Mouse (Mus musculus) thymus, postnatal 10 days (tissue): ENCODE results near the gene Fam198a.

Source experiments
- DNase-seq, 2 experiments: peaks; one replicate each; pipeline ENCODE4 v3.0.0; 2021; ENCODE audit warnings: low spot score in 2 of 2

Fam198a gene

DNA sequence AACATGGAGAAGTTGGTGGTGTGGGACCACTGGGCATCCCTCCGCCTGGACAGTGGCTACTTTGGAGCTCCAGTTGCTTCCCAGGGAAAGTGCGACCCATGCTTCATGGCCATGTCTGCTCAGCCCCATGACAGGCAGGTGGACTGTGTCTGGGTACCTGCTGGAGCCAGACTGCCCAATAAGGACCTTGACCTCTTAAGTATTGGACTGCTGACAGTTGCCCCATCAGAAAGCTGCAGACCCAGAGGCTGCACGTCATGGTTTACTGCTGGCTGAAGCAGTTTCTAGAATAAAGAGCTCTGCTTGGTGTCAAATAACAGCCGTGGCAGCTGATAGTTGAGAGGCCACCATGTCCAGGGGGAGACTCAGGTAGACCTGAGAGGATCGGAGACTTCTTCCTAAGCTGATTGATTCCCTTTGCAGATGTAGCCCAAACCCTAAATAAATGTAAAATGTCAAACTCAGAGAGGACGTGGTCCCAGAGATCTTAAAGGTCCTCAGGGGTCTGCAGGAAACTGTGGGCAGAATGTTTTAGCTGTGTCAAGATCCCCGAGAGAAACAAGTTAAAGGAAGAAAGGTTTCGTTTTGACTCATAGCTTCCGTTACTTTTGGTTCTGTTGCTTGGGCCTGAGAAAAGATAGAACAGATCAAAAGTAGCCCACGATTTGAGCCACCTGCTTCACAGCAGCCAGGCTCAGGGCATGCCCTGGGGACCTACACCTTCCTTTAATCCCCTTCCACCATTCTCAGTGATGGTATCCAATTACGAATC lies 24.0 kb upstream of the Fam198a start:
- no peak for DNase-seq

DNA sequence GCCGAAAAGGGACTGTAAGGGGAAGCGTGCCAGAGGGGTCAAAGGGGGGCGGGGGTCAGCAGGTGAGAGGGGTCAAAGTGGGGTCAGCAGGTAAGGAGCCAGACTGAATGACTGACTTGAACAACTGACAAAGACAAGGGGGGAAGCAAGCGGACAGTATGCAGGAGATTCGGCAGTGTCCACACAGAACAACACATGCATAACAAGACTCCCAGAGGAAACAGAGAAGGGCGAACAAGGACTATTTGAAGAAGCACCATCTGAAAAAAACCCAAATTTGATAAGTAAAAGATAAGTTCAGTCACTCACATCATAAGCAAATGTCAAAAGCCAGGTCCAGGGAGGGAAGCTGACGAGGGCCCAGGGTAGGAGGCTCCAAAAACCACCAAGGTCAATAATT lies 23.1 kb upstream of the Fam198a start:
- no peak for DNase-seq

DNA sequence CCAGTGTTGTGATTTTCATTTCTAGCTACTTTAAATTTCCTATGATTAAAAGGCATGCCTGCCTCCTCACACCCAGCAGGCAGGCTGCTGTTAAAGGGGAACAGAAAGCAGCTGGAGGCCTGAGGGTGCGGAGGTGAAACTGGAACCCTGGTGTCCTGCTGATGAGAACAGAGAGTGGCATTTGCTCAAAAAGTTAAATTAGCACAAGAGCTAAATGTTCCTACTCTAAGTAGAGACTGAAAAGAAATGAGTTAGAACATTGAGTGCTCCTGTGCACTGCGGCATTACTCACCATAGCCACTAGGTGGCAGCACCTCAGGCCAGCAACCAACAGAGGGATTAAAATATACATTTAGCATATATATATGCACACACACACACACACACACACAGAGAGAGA lies 22.3 kb upstream of the Fam198a start:
- peak in 1 of 2 experiments; percentile 56 for DNase-seq

DNA sequence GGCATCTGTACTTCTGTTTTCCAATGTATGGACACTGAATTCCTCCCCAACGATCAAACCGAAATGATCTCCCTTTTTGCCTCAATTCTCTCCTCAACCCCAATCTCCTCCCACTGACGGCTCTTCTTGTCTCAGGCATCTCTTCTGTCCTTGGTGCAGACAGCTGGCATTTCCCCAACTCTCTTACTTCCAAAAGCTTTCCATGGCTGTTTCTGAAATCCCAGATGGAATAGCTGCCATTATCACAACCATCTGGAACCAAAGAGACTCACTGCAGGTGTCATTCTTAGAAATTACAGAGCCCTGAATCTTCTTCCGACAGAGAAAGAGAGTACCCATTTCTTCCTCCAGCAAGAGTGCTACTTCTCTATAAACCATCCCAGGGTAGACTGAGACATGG lies 15.9 kb upstream of the Fam198a start:
- DNase-seq: no peak

DNA sequence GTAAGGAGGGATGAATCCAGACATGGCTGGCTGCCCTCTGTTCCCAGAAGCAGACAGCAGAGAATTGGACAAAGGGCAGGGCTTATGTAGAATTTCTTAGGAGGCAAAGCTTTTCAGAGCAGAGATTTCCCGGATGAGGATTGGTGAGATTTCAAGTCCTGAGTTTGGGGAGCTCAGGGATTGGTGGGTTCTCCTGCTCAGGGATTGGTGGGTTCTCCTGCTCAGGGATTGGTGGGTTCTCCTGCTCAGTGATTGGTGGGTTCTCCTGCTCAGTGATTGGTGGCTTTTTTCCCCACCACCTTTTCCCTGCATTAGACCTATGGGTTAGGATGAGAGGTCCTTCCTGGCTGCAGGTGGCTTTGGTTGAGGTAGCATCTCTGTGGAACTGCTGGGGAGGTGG lies 13.8 kb upstream of the Fam198a start:
- no peak for DNase-seq

DNA sequence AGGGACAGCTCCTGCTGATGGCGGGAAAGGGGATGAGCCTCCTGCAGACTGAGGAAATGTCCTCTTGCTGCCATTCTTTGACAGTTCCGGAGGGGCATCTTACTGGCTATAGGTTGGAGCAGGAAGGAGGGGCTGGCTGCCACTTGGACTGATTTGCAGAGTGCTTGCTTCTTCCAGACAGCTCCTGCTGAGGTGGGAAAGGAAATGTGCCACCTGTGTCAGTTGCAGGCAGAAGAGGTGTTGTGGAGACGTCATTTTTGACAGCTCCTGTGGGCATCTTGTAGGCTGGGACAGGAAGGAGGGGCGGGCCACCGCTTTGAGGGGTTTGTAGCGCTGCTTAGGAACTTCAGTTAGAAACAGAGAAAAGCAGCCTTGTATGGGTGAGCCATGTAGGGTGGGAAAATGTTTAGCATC lies 13.3 kb upstream of the Fam198a start:
- peak; percentile 13 to 27 for DNase-seq

DNA sequence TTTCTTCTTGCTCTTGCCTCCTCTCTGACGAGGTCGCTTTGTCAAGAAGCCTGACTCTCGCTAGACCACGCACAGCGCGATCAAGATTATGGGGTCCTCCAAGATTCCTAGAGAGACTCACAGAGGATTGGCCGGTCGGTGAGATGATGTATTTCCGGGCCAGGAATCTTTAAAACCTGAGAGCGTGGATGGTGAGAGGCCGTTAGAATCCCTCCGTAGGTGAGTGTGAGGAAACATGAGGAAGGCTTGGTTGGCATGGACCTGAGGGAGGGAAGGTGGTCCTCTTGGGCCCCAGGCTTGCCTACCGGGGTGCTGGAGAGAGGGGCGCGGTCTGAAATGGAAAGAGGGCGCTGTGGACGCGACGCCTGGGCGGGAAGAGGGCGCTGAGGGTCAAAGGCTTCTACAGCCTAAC lies 12.8 kb upstream of the Fam198a start:
- DNase-seq: no peak

DNA sequence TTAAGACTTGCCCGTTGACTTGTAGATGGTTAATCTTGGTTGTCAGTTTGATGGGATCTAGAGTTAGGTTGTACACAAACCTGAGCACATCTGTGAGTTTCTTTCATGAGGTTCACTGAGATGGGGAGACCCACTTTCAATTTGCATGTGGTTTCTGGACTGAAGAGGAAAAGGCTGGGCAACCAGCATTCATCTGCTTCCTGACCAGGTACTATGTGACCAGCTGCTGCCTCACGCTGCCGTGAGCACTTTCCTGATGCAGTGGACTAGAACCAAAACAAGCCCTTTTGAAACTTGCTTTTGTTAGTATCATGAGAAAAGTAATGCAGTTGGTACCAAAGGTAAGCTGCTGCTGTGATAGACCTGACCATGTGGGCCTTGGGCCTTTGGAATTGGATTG lies 7.8 kb upstream of the Fam198a start:
- DNase-seq: no peak

DNA sequence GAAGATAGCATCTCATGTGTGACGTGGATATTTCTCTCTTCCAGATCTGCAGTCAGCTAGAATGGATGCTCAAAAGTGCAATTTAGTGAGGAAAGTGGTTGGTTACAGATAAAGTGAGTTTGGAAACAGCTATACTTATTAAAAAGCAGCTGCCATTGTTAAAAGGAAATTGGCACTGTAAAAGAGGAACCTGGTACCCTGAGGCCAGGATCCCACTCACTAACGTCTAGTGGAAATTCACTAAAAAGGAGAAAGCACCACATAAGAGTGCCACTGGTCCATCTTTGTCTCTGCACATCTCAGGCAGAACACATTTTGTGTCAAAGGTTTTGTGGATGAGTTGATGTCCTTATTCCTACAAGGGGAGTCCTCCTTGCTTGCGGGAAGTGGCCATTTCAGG lies 7.2 kb upstream of the Fam198a start:
- DNase-seq: no peak

DNA sequence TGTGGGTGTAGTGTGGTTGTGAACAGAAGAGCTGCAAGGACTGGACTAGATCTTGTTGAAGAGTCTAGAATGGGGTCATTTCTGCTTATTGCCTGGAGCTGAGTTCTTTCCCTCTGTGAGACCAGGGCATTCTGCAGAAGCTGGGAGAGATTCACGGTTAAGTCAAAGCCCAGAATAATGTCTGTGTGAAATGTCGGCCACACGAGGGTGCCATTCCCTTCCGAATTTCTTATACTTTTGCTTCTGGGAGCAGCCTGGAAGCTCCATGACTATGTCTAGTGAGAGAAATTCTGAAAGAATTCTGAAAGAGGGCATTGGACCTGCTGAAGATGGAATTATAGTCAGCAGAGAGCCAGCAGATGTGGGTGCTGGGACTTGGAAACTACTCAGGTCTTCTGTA lies 3.0 kb upstream of the Fam198a start:
- no peak for DNase-seq

DNA sequence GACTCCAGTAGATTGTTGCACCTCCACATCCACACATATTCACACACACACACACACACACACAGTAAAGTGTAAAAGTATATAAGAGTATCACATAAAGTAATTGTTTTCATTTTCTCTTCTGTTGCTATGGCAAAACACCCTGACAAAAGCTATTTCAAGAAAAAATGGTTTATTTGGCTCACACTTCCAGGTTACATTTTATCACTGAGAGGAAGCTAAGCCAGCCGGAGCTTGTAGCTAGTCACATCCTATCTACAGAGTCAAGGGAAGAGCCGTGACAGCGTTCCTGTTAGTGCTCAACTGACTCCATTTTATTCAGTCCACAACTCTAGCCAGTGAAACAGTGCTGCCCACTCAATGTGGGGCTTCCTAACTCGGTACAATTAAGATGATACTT lies 2.4 kb upstream of the Fam198a start:
- DNase-seq: no peak

DNA sequence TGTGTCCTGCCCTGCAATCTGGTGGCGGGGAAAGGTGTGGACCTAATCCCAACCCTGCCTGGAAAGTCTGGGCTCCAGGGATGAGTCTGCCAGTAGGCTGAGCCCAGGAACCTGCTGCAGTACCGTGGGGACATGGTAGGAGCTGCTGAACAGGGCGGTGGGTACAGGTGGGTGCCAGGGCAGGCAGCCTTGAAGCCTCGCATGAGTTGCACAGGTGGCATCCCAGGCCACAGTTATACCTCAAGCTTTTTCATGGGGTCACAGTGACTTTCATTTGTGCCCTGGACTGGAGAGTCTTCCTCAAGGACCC lies 281 bp downstream of the Fam198a start:
- no peak for DNase-seq

DNA sequence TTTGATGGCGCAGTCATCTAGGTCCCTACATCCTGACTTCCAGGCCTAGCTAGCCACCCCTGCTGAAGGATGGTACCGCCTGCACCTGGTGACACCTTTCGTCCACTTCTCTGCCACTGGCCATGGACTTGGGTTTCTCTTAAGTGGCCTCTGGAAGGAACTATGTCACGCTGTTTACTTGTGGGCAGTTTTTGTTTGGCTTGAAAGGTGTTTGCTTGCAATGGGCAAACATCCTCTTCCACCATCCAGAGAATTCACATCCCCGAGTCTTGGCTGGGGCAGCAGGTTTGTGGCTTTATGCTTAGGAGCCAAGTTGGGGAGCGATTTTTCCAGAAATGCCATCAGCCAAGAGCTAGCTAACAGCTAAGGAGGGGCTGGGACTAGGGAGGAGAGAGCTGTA lies 1.8 kb downstream of the Fam198a start:
- no peak for DNase-seq

DNA sequence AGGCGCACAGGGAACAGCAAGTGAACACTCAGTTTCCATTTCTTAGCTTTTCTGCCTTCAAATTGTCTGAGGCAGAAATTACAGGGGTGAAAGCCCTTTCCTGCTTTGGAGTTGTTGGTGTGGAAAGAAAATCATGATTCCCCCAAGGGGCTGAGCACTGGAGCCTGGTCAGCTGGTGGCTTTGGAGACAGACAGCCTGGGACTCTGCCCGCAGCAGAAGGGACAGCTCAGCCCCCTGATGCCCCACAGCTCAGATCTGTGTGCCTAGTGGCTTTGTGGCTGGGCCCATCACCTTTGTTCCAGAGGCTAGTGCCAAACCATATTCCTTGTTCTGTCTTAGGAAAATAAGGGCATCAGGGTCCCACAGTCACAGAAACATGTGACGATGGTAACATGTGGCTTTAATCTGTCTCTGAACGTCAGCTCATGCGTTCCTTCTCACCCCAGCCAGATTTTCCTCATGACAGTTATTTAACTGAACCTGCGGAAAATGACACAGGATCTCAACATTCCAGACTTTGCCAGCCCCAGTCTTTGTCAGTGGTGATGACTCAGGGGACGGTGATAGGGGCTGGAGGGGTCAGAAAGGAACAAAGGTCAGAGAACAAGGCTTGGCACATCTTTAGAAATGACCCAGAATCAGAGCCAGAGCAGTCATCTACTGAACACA lies 9.3 kb downstream of the Fam198a start:
- no peak for DNase-seq

DNA sequence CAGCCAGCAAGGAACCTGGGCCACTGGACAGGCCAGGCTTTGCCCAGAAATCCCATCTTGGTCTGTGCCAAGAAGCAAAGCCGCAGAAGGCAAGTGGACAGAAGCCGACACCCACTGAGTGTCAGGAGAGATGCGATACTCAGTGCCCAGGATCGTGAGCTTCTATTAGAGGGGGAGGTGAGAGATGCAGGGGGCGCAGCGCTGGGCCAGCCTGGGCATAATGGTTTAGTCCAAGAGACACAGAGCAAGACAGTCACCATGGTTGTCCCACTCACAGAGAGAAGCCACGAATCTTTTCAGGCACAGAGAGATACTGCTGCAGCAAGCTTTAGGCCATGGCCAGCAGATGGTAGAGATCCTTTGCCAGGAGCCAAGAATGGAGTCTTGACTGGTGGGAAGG lies 14.2 kb downstream of the Fam198a start:
- DNase-seq: no peak

DNA sequence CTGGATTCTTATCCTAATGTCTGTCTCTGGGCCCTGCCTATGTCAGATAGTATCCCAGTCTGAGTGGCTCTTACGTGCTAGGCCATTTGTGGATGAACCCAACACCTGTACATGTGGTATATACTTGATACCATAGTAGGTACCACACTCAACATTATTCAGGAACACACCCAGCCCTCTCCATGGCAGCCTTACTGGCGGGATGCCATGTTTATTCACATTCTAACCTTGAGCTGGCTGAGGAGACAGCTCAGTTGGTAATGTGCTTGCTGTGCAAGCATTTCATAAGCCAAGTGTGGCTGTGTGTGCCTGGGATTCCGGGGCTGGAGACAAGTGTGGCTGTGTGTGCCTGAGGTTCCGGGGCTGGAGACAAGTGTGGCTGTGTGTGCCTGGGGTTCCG lies 17.5 kb downstream of the Fam198a start:
- DNase-seq: no peak

DNA sequence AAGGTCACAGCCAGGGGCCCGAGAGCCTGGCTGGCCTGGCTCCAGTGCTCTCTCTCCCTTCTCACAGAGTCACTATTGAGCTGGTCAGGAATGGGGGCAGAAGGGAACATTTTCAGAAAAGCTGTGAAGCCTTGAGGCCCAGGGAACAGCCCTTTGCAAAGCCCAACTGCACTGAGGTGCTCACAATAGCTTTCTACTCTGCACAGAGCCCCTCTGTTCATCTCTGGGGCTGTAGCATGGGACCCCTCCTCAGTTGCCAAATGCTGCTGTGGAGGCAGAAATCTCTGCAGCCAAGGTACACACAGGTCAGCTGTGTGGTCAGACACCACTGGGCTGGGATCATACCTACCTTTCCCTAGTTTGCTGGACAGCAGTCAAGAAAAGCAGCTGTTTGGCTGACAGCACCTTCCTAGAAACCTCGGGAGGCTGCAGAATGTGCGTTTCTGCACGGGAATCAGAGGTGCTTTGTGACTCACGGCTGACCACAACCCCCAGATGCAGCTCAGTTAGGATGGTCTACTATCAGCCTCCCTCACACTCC lies 19.1 kb downstream of the Fam198a start:
- DNase-seq: no peak

DNA sequence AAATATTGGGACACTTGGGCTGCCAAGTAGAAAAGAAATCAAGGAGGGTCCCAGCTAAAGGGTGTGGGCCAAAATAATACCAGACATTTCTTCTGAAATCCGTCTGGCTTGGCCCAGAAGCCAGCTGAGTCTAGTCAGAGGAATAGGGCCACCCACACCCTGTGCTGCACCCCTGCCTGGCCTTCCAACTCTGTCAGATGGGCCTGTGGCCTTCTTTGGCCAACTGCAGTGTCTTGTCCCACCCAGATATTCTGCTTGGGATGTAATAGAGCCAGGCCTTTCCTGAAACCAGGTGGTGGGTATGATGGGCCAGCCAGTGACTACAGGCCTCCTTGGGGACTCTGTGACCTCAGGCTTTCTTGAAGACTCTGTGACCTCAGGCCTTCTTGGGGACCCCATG lies 22.4 kb downstream of the Fam198a start:
- DNase-seq: no peak

DNA sequence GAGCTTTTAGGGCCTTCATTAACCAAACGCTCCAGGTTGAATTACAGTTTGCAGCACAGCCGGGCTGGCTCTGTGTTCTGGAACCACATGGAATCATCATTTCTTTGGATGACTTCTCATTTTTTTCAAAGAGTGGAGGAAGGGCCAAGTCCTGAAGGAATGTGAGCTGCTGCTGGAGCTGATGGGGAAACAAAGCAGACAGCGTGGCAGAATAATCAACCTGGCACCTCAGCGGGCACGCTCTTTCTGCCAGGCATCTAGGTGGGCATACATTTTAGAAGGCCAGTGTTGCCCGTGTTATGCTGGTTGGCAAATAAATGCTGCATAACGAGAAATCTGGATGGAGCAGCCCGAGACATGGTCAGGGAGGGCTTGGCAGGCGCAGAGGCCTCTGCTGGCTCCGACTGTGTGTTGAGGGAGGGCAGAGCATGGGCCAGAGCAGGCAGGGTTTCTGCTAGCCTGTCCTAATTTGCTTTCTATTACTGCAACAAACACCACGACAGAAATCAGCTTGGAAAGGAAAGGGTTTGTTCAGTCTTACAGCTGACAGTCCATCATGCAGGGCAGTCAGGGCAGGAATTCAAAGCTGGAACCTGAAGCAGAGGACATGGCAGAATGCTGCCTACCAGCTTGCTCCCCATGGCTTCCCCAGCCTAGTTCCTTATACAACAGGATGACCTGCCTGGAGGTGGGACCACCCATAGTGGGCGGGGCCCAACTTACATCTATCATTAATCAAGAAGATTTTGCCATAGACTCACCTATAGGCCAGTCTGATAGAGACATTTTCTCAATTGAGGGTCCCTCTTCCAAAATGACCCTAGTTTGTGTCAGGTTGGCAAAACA lies 23.6 kb downstream of the Fam198a start:
- DNase-seq: no peak

DNA sequence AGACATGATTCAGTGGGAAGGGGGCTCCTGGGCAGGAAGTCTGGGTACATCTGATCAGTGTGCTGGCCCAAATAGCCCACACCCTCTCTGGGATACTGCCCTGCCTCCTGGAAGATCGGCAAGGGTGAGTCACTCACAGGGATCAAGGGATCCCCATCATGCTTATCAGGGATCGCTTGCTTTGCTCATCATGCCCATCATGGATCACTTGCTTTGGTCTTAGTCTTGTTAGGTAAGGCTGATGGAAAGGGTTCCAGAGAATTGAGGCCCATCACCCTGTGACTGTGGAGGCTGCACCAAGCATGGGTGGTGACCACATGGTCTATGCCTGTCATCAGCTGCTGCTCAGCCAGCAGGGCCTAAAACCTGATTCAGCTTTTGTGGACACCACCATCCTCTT lies 24.5 kb downstream of the Fam198a start:
- DNase-seq: no peak

DNA sequence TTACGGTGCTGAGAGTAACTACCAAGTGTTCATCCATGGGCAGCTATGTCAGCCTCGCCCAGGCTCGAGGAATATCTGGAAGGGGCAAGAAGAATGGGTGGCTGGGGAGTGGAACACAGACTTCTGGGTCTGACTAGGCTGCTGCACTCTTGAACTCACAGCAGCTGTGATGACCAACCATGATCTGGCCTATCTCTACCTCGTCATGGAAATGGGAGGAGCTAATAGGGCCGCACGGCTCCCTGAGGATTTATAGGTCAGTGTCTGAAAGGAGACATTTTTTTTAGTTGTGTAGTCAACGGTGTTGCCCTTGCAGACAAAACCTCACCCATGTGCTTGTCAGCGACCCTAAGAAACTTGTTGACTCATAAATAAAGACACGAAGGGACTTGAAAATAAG lies 30.3 kb downstream of the Fam198a start:
- no peak for DNase-seq

DNA sequence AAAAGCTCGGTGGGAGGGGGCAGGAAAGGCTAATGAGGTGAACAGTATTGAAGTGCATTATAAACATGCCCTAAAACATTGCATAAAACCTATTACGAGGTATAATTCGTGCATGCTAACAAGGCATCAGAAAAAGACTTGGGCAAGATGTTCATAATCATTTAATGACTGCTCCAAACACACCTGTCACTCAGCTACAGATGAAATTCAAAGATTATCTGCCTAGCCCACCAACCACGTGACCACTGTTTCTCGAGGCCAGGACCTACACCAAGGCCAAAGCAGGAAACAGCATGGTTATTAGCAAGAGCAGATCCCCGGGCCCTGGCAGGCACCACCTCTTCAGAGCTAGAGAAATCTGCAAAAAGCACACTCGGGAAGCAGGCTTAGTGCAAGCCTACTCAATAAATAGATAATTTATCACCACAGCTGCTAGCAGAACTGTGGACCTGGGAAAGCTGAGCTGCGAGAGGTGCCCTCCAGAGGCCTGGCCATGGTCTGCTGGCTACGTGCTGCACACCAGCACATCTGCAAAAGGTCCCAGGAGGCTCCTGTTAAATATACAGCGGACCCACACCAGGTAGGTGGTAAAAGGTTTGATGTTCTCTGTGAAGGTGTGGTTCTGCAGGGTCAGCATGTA lies 30.8 kb downstream of the Fam198a start:
- no peak for DNase-seq
